Mouse (Mus musculus) embryonic stem cell, embryonic (primary cell): ENCODE data around the gene BC024978.

Experiments
- CTCF ChIA-PET, 4 experiments: fragments of 300-600 bp in 2 of 4; fragments of 350-600 bp in 2 of 4; sonication (Branson Sonifier 250); formaldehyde crosslinking; loops; one replicate each; lab custom pipeline; 2022; ENCODE audit warnings: inconsistent platforms in 2 of 4; lab: Charles Lee
- POLR2A ChIA-PET, 4 experiments: fragments of 300-600 bp in 2 of 4; fragments of 350-600 bp in 2 of 4; sonication (Branson Sonifier 250); formaldehyde crosslinking; loops; one replicate each; lab custom pipeline; 2022; ENCODE audit warnings: antibody characterized with exemption in 4 of 4, inconsistent platforms in 1 of 4; lab: Charles Lee

The BC024978 gene

GRCm38 (mm10) chr7:27166229-27166613 is 29.4 kb upstream of the BC024978 start:
- CTCF ChIA-PET, result interaction anchor here in 3 of 4 experiments (0.6 to 1.4 kb wide), 10 partner anchors 13 to 396 kb away, joined by 3 to 14 read pairs (median 4); partner anchors contain the start of genes BC024978 (in 1 of the 3), Coq8b (in 1 of the 3), Rab4b (in 1 of the 3) and Snrpa (in 1 of the 3)
- POLR2A ChIA-PET, result interaction anchor here (0.9 to 4.7 kb wide), 45 partner anchors 9 to 426 kb away, joined by 3 to 92 read pairs (median 6); partner anchors contain the start of genes BC024978 (in 3 of the 4), Coq8b (in 3 of the 4), Rab4b (in 3 of the 4) and Snrpa (in 3 of the 4)

- POLR2A ChIA-PET, result interaction anchor here (0.6 to 4.7 kb wide), 64 partner anchors 8 to 954 kb away, joined by 3 to 92 read pairs (median 5); partner anchors contain the start of genes BC024978 (in 3 of the 4), Coq8b (in 3 of the 4), Rab4b (in 3 of the 4) and Snrpa (in 3 of the 4)
- CTCF ChIA-PET, result interaction anchor here in 3 of 4 experiments (0.6 to 1.4 kb wide), 12 partner anchors 12 to 397 kb away, joined by 3 to 14 read pairs (median 4); partner anchors contain the start of genes Coq8b (in 2 of the 3), BC024978 (in 1 of the 3), Rab4b (in 1 of the 3) and Snrpa (in 1 of the 3)
These were observed 28.7 kb upstream of the BC024978 start, which contains the start of gene Egln2 for GRCm38 (mm10) chr7:27166614-27167474. Gene Egln2 (minus strand): TSS chr7:27166802.

GRCm38 (mm10) chr7:27167475-27168094 is 28.0 kb upstream of the BC024978 start:
- POLR2A ChIA-PET, result interaction anchor here in 3 of 4 experiments (0.7 to 4.7 kb wide), 48 partner anchors 7 to 424 kb away, joined by 3 to 92 read pairs (median 6); partner anchors contain the start of genes BC024978 (in 3 of the 3), Coq8b (in 3 of the 3), Rab4b (in 3 of the 3) and Snrpa (in 3 of the 3)
- CTCF ChIA-PET, result interaction anchor here in 2 of 4 experiments (1.2 to 1.4 kb wide), 4 partner anchors 11 to 118 kb away, joined by 3 to 14 read pairs (median 6); partner anchors contain the start of gene Rab4b (in 1 of the 2)

- ChIA-PET CTCF (interaction anchor here in 1 of 4 experiments (0.9 kb wide), 1 partner anchor 64 kb away, joined by 3 read pairs; the partner anchor contains the start of gene Coq8b), POLR2A (interaction anchor here in 3 of 4 experiments (1.0 to 4.7 kb wide), 13 partner anchors 8 to 193 kb away, joined by 3 to 92 read pairs (median 23); partner anchors contain the start of genes BC024978 (in 2 of the 3), Gm21983 (in 2 of the 3), Rab4b (in 2 of the 3) and Snrpa (in 2 of the 3))
These were observed 27.2 kb upstream of the BC024978 start for GRCm38 (mm10) chr7:27168371-27168770.

GRCm38 (mm10) chr7:27170981-27171380 is 24.6 kb upstream of the BC024978 start:
- ChIA-PET CTCF (no interaction called here), POLR2A (interaction anchor here in 2 of 4 experiments (1.1 to 2.0 kb wide), 3 partner anchors 11 to 16 kb away, joined by 3 to 4 read pairs (median 4); no protein-coding TSS in a partner anchor)

- ChIA-PET POLR2A (interaction anchor here in 3 of 4 experiments (0.7 to 4.8 kb wide), 26 partner anchors 8 to 425 kb away, joined by 3 to 33 read pairs (median 6); partner anchors contain the start of genes BC024978 (in 2 of the 3), Egln2 (in 2 of the 3), Snrpa (in 2 of the 3) and Coq8b (in 1 of the 3)), CTCF (interaction anchor here in 2 of 4 experiments (0.5 to 2.4 kb wide), 3 partner anchors 10 to 15 kb away, joined by 3 to 10 read pairs (median 3); no protein-coding TSS in a partner anchor)
These were observed 21.1 kb upstream of the BC024978 start for GRCm38 (mm10) chr7:27174496-27174895.

GRCm38 (mm10) chr7:27174896-27175295 is 20.7 kb upstream of the BC024978 start:
- ChIA-PET CTCF (interaction anchor here in 1 of 4 experiments (2.4 kb wide), 1 partner anchor 15 kb away, joined by 10 read pairs; no protein-coding TSS in a partner anchor), POLR2A (interaction anchor here in 2 of 4 experiments (0.7 to 4.8 kb wide), 22 partner anchors 8 to 425 kb away, joined by 3 to 33 read pairs (median 12); partner anchors contain the start of genes BC024978 (in 2 of the 2), Egln2 (in 2 of the 2) and Snrpa (in 2 of the 2))

GRCm38 (mm10) chr7:27177942-27178323 is 17.6 kb upstream of the BC024978 start:
- POLR2A ChIA-PET, result interaction anchor here (0.6 to 18.7 kb wide), 58 partner anchors 8 to 1951 kb away, joined by 3 to 554 read pairs (median 6); partner anchors contain the start of genes BC024978 (in 3 of the 4), Egln2 (in 3 of the 4), Snrpa (in 3 of the 4) and Itpkc (in 2 of the 4)
- CTCF ChIA-PET, result interaction anchor here (0.8 to 4.8 kb wide), 26 partner anchors 11 to 155 kb away, joined by 3 to 54 read pairs (median 6); partner anchors contain the start of genes BC024978 (in 1 of the 4), Coq8b (in 1 of the 4), Egln2 (in 1 of the 4) and Snrpa (in 1 of the 4)

- ChIA-PET CTCF (interaction anchor here (0.6 to 4.8 kb wide), 39 partner anchors 10 to 261 kb away, joined by 3 to 54 read pairs (median 5); partner anchors contain the start of genes BC024978 (in 1 of the 4), Coq8b (in 1 of the 4), Egln2 (in 1 of the 4) and Itpkc (in 1 of the 4)), POLR2A (interaction anchor here (0.6 to 18.7 kb wide), 74 partner anchors 8 to 1952 kb away, joined by 3 to 554 read pairs (median 4); partner anchors contain the start of genes BC024978 (in 3 of the 4), Egln2 (in 3 of the 4), Snrpa (in 3 of the 4) and Coq8b (in 2 of the 4))
These were observed 17.0 kb upstream of the BC024978 start, which contains the start of gene Rab4b for GRCm38 (mm10) chr7:27178324-27179216. Gene Rab4b (minus strand): TSS chr7:27178896.

GRCm38 (mm10) chr7:27179217-27179918 is 16.2 kb upstream of the BC024978 start:
- ChIA-PET CTCF (interaction anchor here (0.6 to 4.8 kb wide), 25 partner anchors 10 to 258 kb away, joined by 3 to 54 read pairs (median 4); partner anchors contain the start of genes BC024978 (in 1 of the 4), Coq8b (in 1 of the 4), Egln2 (in 1 of the 4) and Snrpa (in 1 of the 4)), POLR2A (interaction anchor here in 3 of 4 experiments (0.6 to 18.7 kb wide), 48 partner anchors 10 to 1536 kb away, joined by 3 to 554 read pairs (median 8); partner anchors contain the start of genes BC024978 (in 3 of the 3), Egln2 (in 3 of the 3), Snrpa (in 3 of the 3) and Coq8b (in 2 of the 3))

GRCm38 (mm10) chr7:27180036-27180435 is 15.5 kb upstream of the BC024978 start:
- ChIA-PET CTCF (interaction anchor here in 2 of 4 experiments (0.6 to 4.8 kb wide), 7 partner anchors 9 to 311 kb away, joined by 3 to 54 read pairs (median 4); no protein-coding TSS in a partner anchor), POLR2A (interaction anchor here in 3 of 4 experiments (0.6 to 18.7 kb wide), 20 partner anchors 13 to 1411 kb away, joined by 3 to 554 read pairs (median 10); partner anchors contain the start of genes BC024978 (in 3 of the 3), Egln2 (in 3 of the 3), Snrpa (in 3 of the 3) and Coq8b (in 1 of the 3))

- ChIA-PET CTCF (interaction anchor here in 3 of 4 experiments (0.6 to 4.8 kb wide), 7 partner anchors 8 to 1425 kb away, joined by 3 to 54 read pairs (median 6); no protein-coding TSS in a partner anchor), POLR2A (interaction anchor here (0.5 to 18.7 kb wide), 26 partner anchors 8 to 226 kb away, joined by 3 to 554 read pairs (median 6); partner anchors contain the start of genes BC024978 (in 4 of the 4), Snrpa (in 4 of the 4), Egln2 (in 3 of the 4) and Coq8b (in 2 of the 4))
These were observed 14.5 kb upstream of the BC024978 start, which contains the start of the genes Gm21983 and Mia for GRCm38 (mm10) chr7:27180837-27181695. Gene Gm21983 (minus strand): TSS chr7:27181086. Gene Mia (minus strand): TSS chr7:27181157.

- ChIA-PET POLR2A (interaction anchor here (0.8 to 18.7 kb wide), 17 partner anchors 8 to 103 kb away, joined by 3 to 554 read pairs (median 11); partner anchors contain the start of genes BC024978 (in 4 of the 4), Snrpa (in 4 of the 4), Egln2 (in 2 of the 4) and Coq8b (in 1 of the 4)), CTCF (interaction anchor here in 3 of 4 experiments (0.8 to 1.2 kb wide), 4 partner anchors 22 to 48 kb away, joined by 3 to 6 read pairs (median 4); no protein-coding TSS in a partner anchor)
These were observed 13.1 kb upstream of the BC024978 start for GRCm38 (mm10) chr7:27182498-27182897.
